Mouse (Mus musculus) macrophage (primary cell): ENCODE data around the gene Nap1l1. TPM values are rescaled to one million over a fixed set of nuclear protein-coding genes. Genes with fewer than 3 reads are reported as not detected.

Experiments used
- H3K27ac ChIP-seq: fragments of 350-480 bp; formaldehyde crosslinking; 2 replicates; pipeline ENCODE4 v1.9.0; 2021
- H3K36me3 ChIP-seq: fragments of 350-480 bp; formaldehyde crosslinking; 2 replicates; pipeline ENCODE4 v1.9.0; 2021; ENCODE audit errors: inconsistent target
- H3K4me3 ChIP-seq: fragments of 350-480 bp; formaldehyde crosslinking; 2 replicates; pipeline ENCODE4 v1.9.0; 2021; ENCODE audit errors: inconsistent target
- H3K79me2 ChIP-seq: fragments of 350-480 bp; formaldehyde crosslinking; 2 replicates; pipeline ENCODE4 v1.9.0; 2021; ENCODE audit errors: inconsistent target
- WGBS: methylation state at CpG from one replicate; pipeline ENCODE4 v1.1.7; 2026; ENCODE audit warnings: inconsistent platforms; ENCODE audit not compliant: missing documents; 5-methylcytosine and 5-hydroxymethylcytosine counted together
- polyA plus RNA-seq: library from polyadenylated mRNA; stranded (reverse); fragments of 250-400 nt; gene quantifications from 3 replicates; pipeline ENCODE4 v1.2.4, GENCODE M21; 2018; ENCODE audit warnings: inconsistent platforms

Nap1l1 gene
- polyA plus RNA-seq, 1 experiment from 2014 or later: 333 TPM

GRCm38 (mm10) chr10:111515071-111516010, 42.3 kb downstream of the Nap1l1 start:
- Histone ChIP-seq H3K27ac (peak overlapping the region; percentile 69), H3K36me3 (no peaks in the 10 kb centered on the region), H3K79me2 (no peaks in the 10 kb centered on the region), H3K4me3 (no peak overlapping the region)
- WGBS: 94% methylated on average over 17 of the region's 17 CpGs

GRCm38 (mm10) chr10:111516172-111516588, 43.2 kb downstream of the Nap1l1 start:
- WGBS: 10% methylated on average over 13 of the region's 13 CpGs
- Histone ChIP-seq H3K36me3 (no peaks in the 10 kb centered on the region), H3K4me3 (no peak overlapping the region), H3K79me2 (no peaks in the 10 kb centered on the region), H3K27ac (peak overlapping the region; percentile 69)

DNA sequence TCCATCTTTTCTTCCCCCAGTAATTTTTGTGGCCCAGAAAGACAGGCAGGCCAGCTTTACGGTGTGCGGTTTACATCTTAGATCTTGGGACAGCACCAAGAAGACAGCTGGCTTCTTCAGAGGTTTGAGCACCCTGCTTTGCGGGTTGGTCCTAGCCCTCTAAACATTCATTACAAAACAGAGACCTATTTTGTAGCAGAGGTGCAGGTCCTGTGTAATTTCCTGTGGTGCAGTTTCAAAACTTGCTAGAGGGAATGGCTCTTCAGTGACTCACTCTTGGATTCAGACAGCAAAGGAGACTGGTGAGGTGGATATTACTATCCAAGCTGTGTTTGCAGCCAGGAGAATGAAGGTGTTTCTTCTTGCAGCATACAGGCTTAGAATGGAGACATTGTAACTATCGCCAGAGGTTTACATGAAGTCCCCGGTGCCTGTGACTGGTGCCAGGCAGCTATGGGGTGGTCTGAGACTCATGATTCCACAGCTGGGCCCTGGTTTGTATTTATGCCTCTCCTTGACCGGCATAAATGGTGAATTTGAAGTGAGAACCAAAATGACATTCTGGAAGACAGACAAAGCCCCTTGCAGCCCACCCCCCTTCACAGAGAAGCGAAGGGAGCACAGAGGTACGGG, 43.9 kb downstream of the Nap1l1 start:
- Histone ChIP-seq H3K36me3 (no peaks in the 10 kb centered on the region), H3K79me2 (no peaks in the 10 kb centered on the region), H3K27ac (peak overlapping the region; percentile 69), H3K4me3 (no peak overlapping the region)
- WGBS: 82% methylated on average over 8 of the region's 8 CpGs

- no peaks in the 10 kb centered on the region for H3K36me3 ChIP-seq
- H3K4me3 ChIP-seq: no peak overlapping the region
- WGBS: 95% methylated on average over 4 of the region's 4 CpGs
- H3K27ac ChIP-seq: no peak overlapping the region
- no peaks in the 10 kb centered on the region for H3K79me2 ChIP-seq
These were observed 45.3 kb downstream of the Nap1l1 start for GRCm38 (mm10) chr10:111518350-111518749.

GRCm38 (mm10) chr10:111519620-111520370, 46.8 kb downstream of the Nap1l1 start:
- Histone ChIP-seq H3K4me3 (no peak overlapping the region), H3K27ac (no peak overlapping the region), H3K79me2 (no peaks in the 10 kb centered on the region), H3K36me3 (no peaks in the 10 kb centered on the region)
- 79% methylated on average over 24 of the region's 24 CpGs for WGBS

DNA sequence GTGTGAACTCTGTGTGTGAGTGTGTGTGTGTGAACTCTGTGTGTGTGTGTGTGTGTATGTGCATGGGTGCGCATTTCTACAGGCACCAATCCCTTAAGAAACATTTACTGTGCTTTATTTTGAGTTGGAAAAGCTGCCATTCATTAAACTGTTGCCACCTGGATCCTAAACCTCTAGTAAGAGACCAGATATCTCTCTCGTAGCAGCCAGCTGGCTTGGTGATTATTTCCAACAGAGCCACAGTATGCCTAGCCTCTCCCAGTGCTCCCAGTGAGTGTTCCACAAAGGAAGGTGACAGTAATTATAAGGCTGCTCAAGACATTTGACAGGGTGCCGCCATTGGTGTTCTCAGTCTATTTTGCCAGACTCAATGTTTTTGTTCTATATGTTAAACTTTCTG, 47.6 kb downstream of the Nap1l1 start:
- no peak overlapping the region for H3K4me3 ChIP-seq
- H3K36me3 ChIP-seq: no peaks in the 10 kb centered on the region
- 91% methylated on average over 3 of the region's 3 CpGs for WGBS
- no peaks in the 10 kb centered on the region for H3K79me2 ChIP-seq
- no peak overlapping the region for H3K27ac ChIP-seq

- H3K4me3 ChIP-seq: no peak overlapping the region
- H3K27ac ChIP-seq: no peak overlapping the region
- no peaks in the 10 kb centered on the region for H3K79me2 ChIP-seq
- WGBS: 94% methylated on average over 4 of the region's 4 CpGs
- no peaks in the 10 kb centered on the region for H3K36me3 ChIP-seq
These were observed 48.6 kb downstream of the Nap1l1 start for GRCm38 (mm10) chr10:111521636-111522035.

DNA sequence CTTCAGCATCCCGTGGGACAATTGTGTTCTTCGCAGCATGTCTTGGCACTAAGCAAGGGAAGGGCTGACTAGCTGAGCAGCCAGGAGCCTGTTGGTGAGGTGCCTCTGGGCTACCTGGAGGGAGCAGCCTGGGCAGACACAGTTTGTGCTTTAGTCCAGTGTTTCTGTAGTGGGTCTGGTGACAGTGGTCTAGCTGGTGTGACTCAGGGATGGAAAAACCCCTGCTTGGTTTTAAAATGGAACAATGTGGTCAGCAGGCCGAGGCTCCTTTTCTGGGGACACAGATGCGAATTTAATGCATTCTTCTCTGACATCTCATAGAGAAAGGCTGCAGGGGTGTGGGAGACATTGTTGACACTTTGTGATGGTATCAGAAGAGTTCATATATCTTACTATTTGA, 49.2 kb downstream of the Nap1l1 start:
- no peak overlapping the region for H3K27ac ChIP-seq
- H3K36me3 ChIP-seq: no peaks in the 10 kb centered on the region
- 93% methylated on average over 4 of the region's 4 CpGs for WGBS
- H3K79me2 ChIP-seq: no peaks in the 10 kb centered on the region
- no peak overlapping the region for H3K4me3 ChIP-seq

GRCm38 (mm10) chr10:111523894-111524293, 50.9 kb downstream of the Nap1l1 start:
- 96% methylated on average over 12 of the region's 12 CpGs for WGBS
- Histone ChIP-seq H3K4me3 (no peak overlapping the region), H3K27ac (no peak overlapping the region), H3K36me3 (no peaks in the 10 kb centered on the region), H3K79me2 (no peaks in the 10 kb centered on the region)

- Histone ChIP-seq H3K36me3 (no peaks in the 10 kb centered on the region), H3K27ac (no peak overlapping the region), H3K79me2 (no peaks in the 10 kb centered on the region), H3K4me3 (no peak overlapping the region)
- WGBS: 81% methylated on average over 5 of the region's 5 CpGs
These were observed 54.0 kb downstream of the Nap1l1 start for GRCm38 (mm10) chr10:111527057-111527456.

DNA sequence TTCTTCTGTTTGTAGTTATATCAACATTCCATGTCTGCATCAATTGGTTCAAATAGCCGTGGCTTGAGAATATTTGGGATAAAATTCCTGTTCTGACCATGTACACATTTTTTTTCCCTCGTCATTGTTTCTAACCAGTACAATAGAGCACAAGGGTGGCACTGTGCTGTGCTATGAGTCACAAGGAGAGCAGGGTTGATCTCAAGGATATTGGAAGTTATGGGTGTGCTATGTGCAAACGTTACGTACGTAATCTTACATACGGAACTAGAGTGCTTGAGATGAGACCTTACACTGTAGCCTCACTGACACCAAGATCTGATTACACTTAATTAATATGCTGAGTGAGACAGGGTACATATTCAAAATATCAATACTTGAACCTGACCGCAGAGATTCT, 54.6 kb downstream of the Nap1l1 start:
- Histone ChIP-seq H3K36me3 (no peaks in the 10 kb centered on the region), H3K79me2 (no peaks in the 10 kb centered on the region), H3K4me3 (no peak overlapping the region), H3K27ac (no peak overlapping the region)
- WGBS: 89% methylated on average over 7 of the region's 7 CpGs

GRCm38 (mm10) chr10:111528283-111528682, 55.3 kb downstream of the Nap1l1 start:
- Histone ChIP-seq H3K36me3 (no peaks in the 10 kb centered on the region), H3K27ac (no peak overlapping the region), H3K4me3 (no peak overlapping the region), H3K79me2 (no peaks in the 10 kb centered on the region)
- 44% methylated on average over 4 of the region's 4 CpGs for WGBS

DNA sequence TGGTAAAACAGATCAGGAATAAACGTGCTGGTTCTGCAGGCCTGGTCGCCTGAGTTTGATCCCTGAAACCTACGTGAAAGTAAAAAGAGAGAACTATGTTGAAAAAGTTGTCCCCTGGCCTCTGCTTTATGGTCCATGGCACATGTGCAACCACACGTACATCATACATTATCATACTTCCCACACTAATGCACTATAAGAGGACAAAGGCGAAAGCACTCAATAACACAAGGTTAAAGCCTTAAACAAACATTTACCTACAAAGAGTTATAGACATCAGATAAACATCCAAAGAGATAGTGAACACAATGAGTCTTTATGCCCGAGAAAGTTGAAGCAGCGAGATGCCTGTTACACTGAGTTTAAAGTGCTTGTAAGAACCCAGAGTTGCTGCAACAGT, 57.4 kb downstream of the Nap1l1 start:
- 90% methylated on average over 7 of the region's 7 CpGs for WGBS
- Histone ChIP-seq H3K79me2 (no peaks in the 10 kb centered on the region), H3K27ac (no peak overlapping the region), H3K36me3 (no peaks in the 10 kb centered on the region), H3K4me3 (no peak overlapping the region)

DNA sequence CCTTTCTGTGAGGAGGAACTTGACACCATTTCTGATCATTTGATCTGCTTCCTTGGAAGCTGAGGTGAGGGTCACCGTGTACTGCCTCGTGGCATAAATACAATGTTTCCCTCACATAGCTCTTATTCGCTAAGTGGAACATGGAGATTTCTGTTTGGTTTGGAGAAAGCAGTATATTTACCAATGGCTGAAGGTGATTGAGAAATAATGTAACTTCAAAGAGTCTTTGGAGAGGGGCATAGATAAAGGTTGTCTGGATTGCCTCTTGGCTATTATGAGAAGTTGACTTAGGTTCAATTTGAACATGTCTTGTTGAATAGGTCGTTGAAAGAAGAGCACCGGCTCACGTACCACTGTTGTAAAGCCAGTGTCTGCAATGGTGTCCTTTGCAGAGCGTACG, 61.7 kb downstream of the Nap1l1 start:
- no peaks in the 10 kb centered on the region for H3K36me3 ChIP-seq
- H3K27ac ChIP-seq: no peak overlapping the region
- no peak overlapping the region for H3K4me3 ChIP-seq
- WGBS: 97% methylated on average over 8 of the region's 8 CpGs
- no peaks in the 10 kb centered on the region for H3K79me2 ChIP-seq

GRCm38 (mm10) chr10:111537410-111537809, 64.4 kb downstream of the Nap1l1 start:
- Histone ChIP-seq H3K4me3 (no peak overlapping the region), H3K79me2 (no peaks in the 10 kb centered on the region), H3K36me3 (no peaks in the 10 kb centered on the region), H3K27ac (no peak overlapping the region)
- WGBS: 98% methylated on average over 12 of the region's 19 CpGs
